Mouse (Mus musculus): Measurements from ENCODE around the gene Nipal1. TPM values are rescaled to one million over a fixed set of nuclear protein-coding genes. Genes with fewer than 3 reads are reported as not detected.
A peak's percentile ranks its signal among the peaks of the same experiment; 100 is the strongest.

Nipal1 gene
- polyA plus RNA-seq, 1 experiment from 2014 or later, result 0.56 TPM

DNA sequence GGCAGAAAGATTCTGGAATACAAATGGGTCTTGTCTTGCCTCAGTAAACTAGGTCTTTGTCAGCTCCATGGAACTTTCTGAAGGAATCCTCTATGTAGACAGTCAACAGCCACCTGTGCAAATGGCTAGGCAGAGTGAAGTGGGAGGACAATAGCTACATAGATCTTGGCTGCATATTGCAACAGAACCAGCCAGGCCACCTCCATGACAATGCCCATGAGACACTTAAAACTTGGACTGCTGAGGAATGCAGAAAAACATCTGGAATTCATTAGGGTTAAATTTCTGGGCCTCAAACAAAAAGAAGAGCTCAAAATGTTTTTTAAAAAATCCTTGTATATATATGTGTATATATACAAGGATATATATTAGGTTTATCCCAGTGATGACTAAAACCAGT, 54.6 kb downstream of the Nipal1 start:
- no peak for ATAC-seq (ENCODE audit: insufficient number of reproducible peaks, insufficient read depth, low FRiP score, low TSS enrichment)
- H3K9ac ChIP-seq, result no peak overlapping the region
- H3K27me3 ChIP-seq, result no peaks in the 10 kb centered on the region
- H3K4me2 ChIP-seq (replicated peaks), result no peak overlapping the region
- H3K9me3 ChIP-seq, result no peaks in the 10 kb centered on the region
- no peak overlapping the region for H3K4me3 ChIP-seq
- peaks cover 7% of the 10 kb centered on the region; the same call in 1 of the 2 replicates for H3K4me1 ChIP-seq
- H3K27ac ChIP-seq, result no peak overlapping the region
- H3K36me3 ChIP-seq, result no peaks in the 10 kb centered on the region

DNA sequence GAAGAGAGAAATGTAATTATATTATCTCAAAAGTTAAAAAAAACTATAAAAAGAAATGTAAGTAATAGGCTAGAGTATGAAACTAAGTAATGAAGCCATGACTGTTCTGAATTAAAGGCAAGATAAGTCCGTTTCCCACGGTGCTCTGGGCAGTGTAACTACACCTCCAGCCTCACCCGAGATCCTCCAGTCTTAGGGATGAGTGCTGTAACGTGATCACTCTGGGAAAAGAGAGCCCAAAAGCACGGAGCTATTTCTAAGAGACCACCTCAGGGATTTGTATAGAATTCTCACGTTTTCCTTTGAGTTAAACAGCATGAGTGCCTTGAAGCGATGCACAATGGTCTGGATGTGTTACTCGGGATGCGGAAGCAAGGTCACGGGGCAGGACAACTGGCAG, 58.5 kb downstream of the Nipal1 start:
- Histone ChIP-seq H3K4me3 (no peak overlapping the region), H3K4me2 (replicated peaks) (peak overlapping the region; percentile 24), H3K36me3 (no peaks in the 10 kb centered on the region), H3K27me3 (no peaks in the 10 kb centered on the region), H3K27ac (no peak overlapping the region), H3K9ac (no peak overlapping the region), H3K4me1 (peaks cover 7% of the 10 kb centered on the region; the same call in 1 of the 2 replicates), H3K9me3 (no peaks in the 10 kb centered on the region)
- ATAC-seq (ENCODE audit: insufficient number of reproducible peaks, insufficient read depth, low FRiP score, low TSS enrichment), result 0 out of 2 replicates have a peak, but pooled peaks have one; percentile 74
- WGBS, result 31% methylated on average over 10 of the region's 10 CpGs

DNA sequence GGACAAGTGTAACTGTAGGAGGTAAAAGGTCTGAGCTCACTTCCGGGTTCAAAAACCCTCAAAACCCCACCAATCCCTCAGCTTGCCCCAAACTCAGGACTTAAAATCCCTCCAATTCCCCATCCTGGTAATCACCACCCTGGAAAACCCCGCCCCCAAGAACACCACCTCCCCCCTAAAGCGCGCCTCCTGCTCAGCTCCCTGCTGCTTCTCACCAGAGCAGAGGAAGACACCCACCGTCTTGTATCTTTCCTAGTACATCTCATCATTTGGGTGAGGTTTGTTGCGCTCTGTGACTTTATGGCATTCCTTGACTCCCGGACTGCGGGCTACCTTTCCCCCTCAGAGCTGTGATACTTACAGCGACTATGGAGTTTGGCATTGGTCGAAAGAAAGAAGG, 59.1 kb downstream of the Nipal1 start:
- Histone ChIP-seq H3K9ac (no peak overlapping the region; the same call in 1 of the 2 replicates), H3K27me3 (no peaks in the 10 kb centered on the region), H3K27ac (no peak overlapping the region), H3K4me2 (replicated peaks) (0 out of 2 replicates have a peak overlapping the region, but pooled peaks have one; percentile 24), H3K4me3 (no peak overlapping the region), H3K4me1 (peaks cover 7% of the 10 kb centered on the region; the same call in 1 of the 2 replicates), H3K36me3 (no peaks in the 10 kb centered on the region), H3K9me3 (no peaks in the 10 kb centered on the region)
- no peak for ATAC-seq (ENCODE audit: insufficient number of reproducible peaks, insufficient read depth, low FRiP score, low TSS enrichment)
- 67% methylated on average over 10 of the region's 10 CpGs for WGBS

DNA sequence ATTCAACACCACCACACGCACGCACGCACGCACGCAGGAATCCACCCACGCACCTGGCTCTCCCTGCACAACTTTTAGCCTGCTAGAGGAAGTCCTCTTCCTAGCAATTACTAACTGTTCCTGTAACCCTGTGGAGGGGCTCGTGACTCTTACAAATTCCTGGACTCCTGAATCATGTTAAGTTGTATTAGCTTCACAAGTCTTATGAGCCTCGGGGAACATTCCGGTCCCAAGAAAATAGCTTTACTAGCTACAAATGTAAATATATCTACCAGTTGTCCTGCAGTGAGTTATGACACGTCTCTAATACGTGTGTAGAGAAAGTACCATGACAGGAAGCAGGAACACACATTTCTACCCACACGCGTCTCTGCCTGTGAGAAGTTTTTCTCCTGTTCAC, 61.9 kb downstream of the Nipal1 start:
- WGBS, result 66% methylated on average over 13 of the region's 13 CpGs
- Histone ChIP-seq H3K9me3 (no peaks in the 10 kb centered on the region), H3K27ac (no peak overlapping the region), H3K9ac (no peak overlapping the region), H3K4me1 (peaks cover 7% of the 10 kb centered on the region; the same call in 1 of the 2 replicates), H3K27me3 (no peaks in the 10 kb centered on the region), H3K36me3 (no peaks in the 10 kb centered on the region), H3K4me2 (replicated peaks) (no peak overlapping the region), H3K4me3 (no peak overlapping the region)
- ATAC-seq (ENCODE audit: insufficient number of reproducible peaks, insufficient read depth, low FRiP score, low TSS enrichment), result no peak

DNA sequence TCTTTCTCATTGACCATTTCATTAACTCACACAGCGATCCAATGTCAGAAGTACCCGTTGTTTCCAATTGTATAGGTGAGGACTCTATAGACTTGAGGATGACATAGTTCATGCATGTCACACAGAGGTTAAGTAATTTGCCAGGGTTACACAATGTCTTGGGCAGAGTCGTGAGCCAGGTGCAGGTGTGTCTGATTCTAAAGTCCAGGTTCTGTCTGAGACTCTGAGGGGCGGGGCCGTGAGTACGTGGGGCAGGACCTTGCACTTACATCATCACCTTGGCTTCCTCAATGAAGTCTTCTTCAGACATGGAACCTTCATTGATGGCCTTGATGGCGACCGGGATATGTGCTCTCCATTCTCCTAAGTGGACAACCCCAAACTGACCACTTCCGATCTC, 62.4 kb downstream of the Nipal1 start:
- Histone ChIP-seq H3K27ac (no peak overlapping the region), H3K36me3 (no peaks in the 10 kb centered on the region), H3K4me3 (no peak overlapping the region), H3K9me3 (no peaks in the 10 kb centered on the region), H3K4me1 (peaks cover 7% of the 10 kb centered on the region; the same call in 1 of the 2 replicates), H3K27me3 (no peaks in the 10 kb centered on the region), H3K9ac (no peak overlapping the region), H3K4me2 (replicated peaks) (no peak overlapping the region)
- no peak for ATAC-seq (ENCODE audit: insufficient number of reproducible peaks, insufficient read depth, low FRiP score, low TSS enrichment)
- WGBS, result 91% methylated on average over 9 of the region's 9 CpGs

DNA sequence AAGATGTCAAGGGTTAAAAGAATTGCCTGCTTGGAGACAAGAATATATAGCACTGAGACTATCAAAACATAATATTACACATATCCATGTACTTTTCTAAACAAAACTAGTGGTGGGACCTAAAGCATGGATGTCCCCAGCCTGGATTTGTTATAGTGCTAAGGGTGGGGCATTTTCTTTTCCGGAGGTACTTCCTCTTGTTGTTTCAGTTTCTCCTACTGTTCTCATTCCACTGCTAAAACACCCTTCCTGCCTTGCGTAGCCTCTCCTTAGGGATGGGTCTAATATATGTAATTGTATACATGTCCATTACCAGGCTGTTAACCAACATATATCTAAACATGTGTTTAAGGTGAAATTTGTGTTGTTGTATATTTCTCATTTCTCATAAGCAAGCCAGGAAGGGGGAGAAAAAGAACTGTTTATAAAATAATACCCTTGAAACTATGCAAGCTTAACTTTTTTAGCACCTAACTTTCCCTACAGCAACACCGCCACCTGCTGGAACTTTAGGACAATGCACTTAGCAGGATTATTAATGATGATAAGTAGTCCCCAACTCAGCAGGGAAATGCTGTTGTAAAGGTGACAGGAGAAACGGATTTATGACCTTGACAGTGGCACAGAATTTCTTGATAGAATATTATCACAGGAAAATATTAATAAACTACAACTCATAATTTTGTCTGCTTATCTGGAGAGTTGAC, 63.1 kb downstream of the Nipal1 start:
- no peaks in the 10 kb centered on the region for H3K36me3 ChIP-seq
- ATAC-seq (ENCODE audit: insufficient number of reproducible peaks, insufficient read depth, low FRiP score, low TSS enrichment), result no peak
- no peak overlapping the region for H3K27ac ChIP-seq
- H3K27me3 ChIP-seq, result no peaks in the 10 kb centered on the region
- no peak overlapping the region for H3K4me2 ChIP-seq (replicated peaks)
- H3K4me1 ChIP-seq, result peaks cover 7% of the 10 kb centered on the region; the same call in 1 of the 2 replicates
- no peak overlapping the region for H3K4me3 ChIP-seq
- H3K9ac ChIP-seq, result no peak overlapping the region
- no peaks in the 10 kb centered on the region for H3K9me3 ChIP-seq
- WGBS, result 26% methylated on average over 4 of the region's 4 CpGs

DNA sequence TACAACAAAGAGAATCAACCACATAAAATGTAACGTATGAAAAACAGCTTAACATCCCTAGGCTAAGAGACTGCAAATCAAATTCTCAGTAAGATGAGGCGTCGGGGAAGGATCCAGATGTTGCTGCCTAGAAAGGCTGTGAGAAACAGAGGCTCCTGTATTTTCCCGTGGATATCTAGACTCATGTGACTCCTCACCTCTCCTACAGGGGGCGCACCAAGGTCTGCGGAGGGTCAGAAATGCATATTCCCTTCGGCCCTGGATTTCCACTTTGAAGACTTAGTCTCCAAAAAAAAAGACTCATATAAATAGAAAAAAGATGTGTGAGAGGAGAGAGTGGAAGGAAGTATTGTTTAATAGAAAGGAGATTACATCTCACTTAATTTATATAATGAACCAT, 73.0 kb downstream of the Nipal1 start:
- no peaks in the 10 kb centered on the region for H3K27me3 ChIP-seq
- H3K36me3 ChIP-seq, result no peaks in the 10 kb centered on the region
- no peak overlapping the region for H3K27ac ChIP-seq
- H3K9me3 ChIP-seq, result no peaks in the 10 kb centered on the region
- no peak overlapping the region for H3K9ac ChIP-seq
- no peak for ATAC-seq (ENCODE audit: insufficient number of reproducible peaks, insufficient read depth, low FRiP score, low TSS enrichment)
- H3K4me2 ChIP-seq (replicated peaks), result no peak overlapping the region
- 61% methylated on average over 7 of the region's 7 CpGs for WGBS
- H3K4me3 ChIP-seq, result no peak overlapping the region
- no peaks in the 10 kb centered on the region for H3K4me1 ChIP-seq

Other genes with a start within 250 kb of the Nipal1 start
- 4.8 and 5.6 TPM in 2 replicates for gene Corin, start 143.3 kb upstream of the Nipal1 start, polyA plus RNA-seq (2016; fragmentation: Nextera tagmentation; extraction: Ambion mirVana)
- gene Nfxl1, start 88.1 kb upstream of the Nipal1 start, polyA plus RNA-seq (2016; fragmentation: Nextera tagmentation; extraction: Ambion mirVana), result 28.0 and 30.2 TPM in 2 replicates
- gene Zar1, start 66.5 kb upstream of the Nipal1 start, polyA plus RNA-seq (2016; fragmentation: Nextera tagmentation; extraction: Ambion mirVana), result 4.4 and 4.6 TPM in 2 replicates
- 1.2 TPM in 2 replicates for gene Gm5868, start 60.2 kb upstream of the Nipal1 start, polyA plus RNA-seq (2016; fragmentation: Nextera tagmentation; extraction: Ambion mirVana)
- not detected in 2 replicates for gene Cnga1, start 3.5 kb upstream of the Nipal1 start, polyA plus RNA-seq (2016; fragmentation: Nextera tagmentation; extraction: Ambion mirVana)
- 0.12 TPM in 1 of 2 replicates, not detected in the other for gene Txk, start 105.0 kb downstream of the Nipal1 start, polyA plus RNA-seq (2016; fragmentation: Nextera tagmentation; extraction: Ambion mirVana)
- 3.3 and 5.2 TPM in 2 replicates for gene Tec, start 220.7 kb downstream of the Nipal1 start, polyA plus RNA-seq (2016; fragmentation: Nextera tagmentation; extraction: Ambion mirVana)